Comparison of ENCODE assay signal across 23 mouse cellular contexts in genomic region chr2:170139411-170140046, GRCm38 (mm10). TPM values are rescaled to one million over a fixed set of nuclear protein-coding genes. Genes with fewer than 3 reads are reported as not detected.
A peak's percentile ranks its signal among the peaks of the same experiment; 100 is the strongest.
DNase-seq lines count a peak whose midpoint lies in the region; ATAC-seq and TF ChIP-seq lines count a peak whose summit lies in the region.
"Had no signal": no experiment of that assay in that cellular context is flagged by ENCODE, and none has a peak within 500 bp of the region (broad histone marks: within the 10 kb centered on the region; RNA-seq: fewer than 3 reads in every experiment).

No protein-coding gene starts in this region.

- no peak overlapping the region for H3K9ac ChIP-seq in lung, embryonic 15.5 days
- H3K9ac ChIP-seq in liver, embryonic 14.5 days (replicated peaks), result no peak overlapping the region
- no peak overlapping the region for H3K9ac ChIP-seq in stomach, postnatal 0 days (ENCODE audit: low read length)
- H3K9ac ChIP-seq: heart, embryonic 13.5 days; limb, embryonic 12.5 days; midbrain, embryonic 12.5 days; neural tube, embryonic 13.5 days had no signal

- H3K27me3 ChIP-seq in lung, embryonic 15.5 days, result no peaks in the 10 kb centered on the region
- H3K27me3 ChIP-seq in liver, embryonic 14.5 days (ENCODE audit: control insufficient read depth, insufficient read depth, low read length), result no peaks in the 10 kb centered on the region
- no peaks in the 10 kb centered on the region for H3K27me3 ChIP-seq in stomach, postnatal 0 days (ENCODE audit: control insufficient read depth, insufficient read depth, low read length)
- H3K27me3 ChIP-seq: heart, embryonic 13.5 days; limb, embryonic 12.5 days had no signal

- TF ChIP-seq CTCF in liver, embryonic 14.5 days (IDR thresholded peaks at IDR 0.05; ENCODE audit: low read depth), result no peak
- TF ChIP-seq CTCF in stomach, postnatal 0 days (IDR thresholded peaks at IDR 0.05; ENCODE audit: low read depth), result no peak

- H3K9me3 ChIP-seq in lung, embryonic 15.5 days, result no peaks in the 10 kb centered on the region
- no peaks in the 10 kb centered on the region for H3K9me3 ChIP-seq in liver, embryonic 14.5 days (ENCODE audit: control insufficient read depth, low read length)
- no peaks in the 10 kb centered on the region for H3K9me3 ChIP-seq in stomach, postnatal 0 days (ENCODE audit: control insufficient read depth, low read length)
- H3K9me3 ChIP-seq: G1E; heart, embryonic 13.5 days; limb, embryonic 12.5 days; midbrain, embryonic 12.5 days; neural tube, embryonic 13.5 days had no signal

- H3K27ac ChIP-seq in lung, embryonic 15.5 days, result peak overlapping the region; percentile 72
- H3K27ac ChIP-seq in liver, embryonic 14.5 days, result no peak overlapping the region
- H3K27ac ChIP-seq in stomach, postnatal 0 days (replicated peaks), result peak overlapping the region; percentile 69
- H3K27ac ChIP-seq: heart, embryonic 13.5 days; limb, embryonic 12.5 days; macrophage; midbrain, embryonic 12.5 days; neural tube, embryonic 13.5 days had no signal

- no peak overlapping the region for H3K4me2 ChIP-seq in lung, embryonic 15.5 days
- no peak overlapping the region for H3K4me2 ChIP-seq in liver, embryonic 14.5 days (ENCODE audit: low read depth)
- H3K4me2 ChIP-seq in stomach, postnatal 0 days (replicated peaks; ENCODE audit: low read depth), result no peak overlapping the region
- H3K4me2 ChIP-seq: heart, embryonic 13.5 days; limb, embryonic 12.5 days; midbrain, embryonic 12.5 days; neural tube, embryonic 13.5 days had no signal

- TF ChIP-seq EP300 in liver, embryonic 14.5 days (IDR thresholded peaks at IDR 0.05; ENCODE audit: low read depth), result no peak
- TF ChIP-seq EP300 in stomach, postnatal 0 days (optimal IDR thresholded peaks at IDR 0.05), result no peak

- peaks cover 26% of the 10 kb centered on the region for H3K4me1 ChIP-seq in lung, embryonic 15.5 days
- H3K4me1 ChIP-seq in liver, embryonic 14.5 days (replicated peaks; ENCODE audit: control insufficient read depth in 2 of 2, insufficient read depth in 2 of 2, low read length in 1 of 2), result peaks cover 14 to 37% of the 10 kb centered on the region in 2 experiments
- no peaks in the 10 kb centered on the region for H3K4me1 ChIP-seq in stomach, postnatal 0 days (replicated peaks; ENCODE audit: control insufficient read depth, insufficient read depth)
- H3K4me1 ChIP-seq: neural tube, embryonic 13.5 days had no signal

- DNase-seq in lung, postnatal 10 days, result no peak
- peak; percentile 83 for DNase-seq in ZHBTc4 (ENCODE audit: low read depth, low spot score)
- DNase-seq in liver, embryonic 14.5 days (ENCODE audit: low read depth in 3 of 3, low spot score in 3 of 3), result no peak
- peak; percentile 69 for DNase-seq in stomach, postnatal 0 days (ENCODE audit: low spot score)
- DNase-seq in kidney, postnatal 4 days, result no peak
- no peak for DNase-seq in heart, adult 11 months
- no peak for DNase-seq in cerebellum, postnatal 14 days
- DNase-seq: adrenal gland, adult 2 months; B cell, adult 2 months; heart, postnatal 4 days; kidney, postnatal 10 days; layer of hippocampus, adult 9-11 months; right cerebral cortex, postnatal 14 days; thymus, postnatal 36 days had no signal

- peak; percentile 56; the same call in 1 of the 2 replicates for ATAC-seq in lung, embryonic 15.5 days (ENCODE audit: borderline replicate concordance, extremely low read depth, low FRiP score, low TSS enrichment)
- peak; percentile 27; the same call in 1 of the 2 replicates for ATAC-seq in liver, embryonic 14.5 days (ENCODE audit: insufficient read depth)
- peak; percentile 87 for ATAC-seq in stomach, postnatal 0 days (ENCODE audit: low FRiP score, low TSS enrichment)
- ATAC-seq: forebrain, embryonic 16.5 days; inflammation-experienced regulatory T-cells, adult 6 months had no signal

- H3K36me3 ChIP-seq in lung, embryonic 15.5 days, result no peaks in the 10 kb centered on the region
- no peaks in the 10 kb centered on the region; the same call in none of the 2 replicates for H3K36me3 ChIP-seq in liver, embryonic 14.5 days (replicated peaks; ENCODE audit: control insufficient read depth, insufficient read depth, low read depth)
- H3K36me3 ChIP-seq in stomach, postnatal 0 days (ENCODE audit: control insufficient read depth, insufficient read depth, low read length), result no peaks in the 10 kb centered on the region
- H3K36me3 ChIP-seq: heart, embryonic 13.5 days; limb, embryonic 12.5 days; midbrain, embryonic 12.5 days; neural tube, embryonic 13.5 days had no signal

- 22% methylated on average over 9 of the region's 9 CpGs for WGBS in lung, embryonic 15.5 days
- 73% methylated on average over 9 of the region's 9 CpGs for WGBS in liver, embryonic 14.5 days (ENCODE audit: insufficient replicate concordance)
- WGBS in stomach, postnatal 0 days, result 15% methylated on average over 9 of the region's 9 CpGs

- H3K4me3 ChIP-seq in lung, embryonic 15.5 days, result no peak overlapping the region
- H3K4me3 ChIP-seq in liver, embryonic 14.5 days (ENCODE audit: insufficient read depth in 1 of 2, low read depth in 2 of 2, low read length in 2 of 2), result 0 out of 4 replicates have a peak overlapping the region, but pooled peaks of 1 of the 2 experiments have one; percentile 21
- H3K4me3 ChIP-seq in stomach, postnatal 0 days (ENCODE audit: low read depth, low read length), result no peak overlapping the region
- H3K4me3 ChIP-seq: heart, embryonic 13.5 days; limb, embryonic 12.5 days; midbrain, embryonic 12.5 days; neural tube, embryonic 13.5 days had no signal

RNA-seq across cellular contexts. Expression of gene Zfp217, which starts 8.4 kb away (rescaled TPM):
- polyA plus RNA-seq in lung, embryonic 15.5 days (2015; fragmentation: Nextera tagmentation; extraction: Ambion mirVana), result 5.0 and 5.1 TPM in 2 replicates
- polyA plus RNA-seq in liver, embryonic 14.5 days (2012; rRNA removed), result 4.2 and 4.8 TPM in 2 replicates
- 2.3 and 3.5 TPM in 2 replicates for polyA plus RNA-seq in liver, embryonic 14.5 days (2014; fragmentation: Nextera tagmentation; extraction: Ambion mirVana)
- polyA plus RNA-seq in stomach, postnatal 0 days (2015; fragmentation: Nextera tagmentation; extraction: Ambion mirVana), result 1.5 and 1.7 TPM in 2 replicates

Comparison
In these comparisons a context has a peak if more than half of its experiments do, and no peak if none do; other contexts are left out.
1. ATAC-seq: peak in every context shown above with its lines; median percentile 87 in stomach, postnatal 0 days; 56 in lung, embryonic 15.5 days; 27 in liver, embryonic 14.5 days.
2. DNase-seq: peak in ZHBTc4 (single experiment) and stomach, postnatal 0 days (single experiment); none in lung, postnatal 10 days (single experiment), liver, embryonic 14.5 days (0 of 3), kidney, postnatal 4 days (0 of 2), heart, adult 11 months (single experiment) and cerebellum, postnatal 14 days (0 of 2).